Mouse (Mus musculus) heart, embryonic 14.5 days (tissue): ENCODE results near the gene Ubac1. TPM values are rescaled to one million over a fixed set of nuclear protein-coding genes. Genes with fewer than 3 reads are reported as not detected.

Source experiments
- ATAC-seq: fragments of 200-750 bp; cut with Nextera tagmentation; 2 replicates; pipeline ENCODE4 v1.8.0; 2017; ENCODE audit warnings: low read depth, moderate TSS enrichment; ENCODE audit not compliant: insufficient number of reproducible peaks, insufficient read depth, low FRiP score
- H3K27ac ChIP-seq, 2 experiments: fragments of 200-500 bp in 1 of 2; fragments of 300-500 bp in 1 of 2; sonication (generic) in 1 of 2; replicated peaks in 1 of 2; 2 replicates each; pipeline ENCODE4 v1.5.1; 2012 to 2014; ENCODE audit warnings: low read depth in 2 of 2, low read length in 2 of 2, control low read depth in 1 of 2, mild to moderate bottlenecking in 1 of 2, mixed read lengths in 1 of 2; ENCODE audit not compliant: control insufficient read depth in 1 of 2, insufficient read depth in 1 of 2
- H3K27me3 ChIP-seq: fragments of 300-500 bp; sonication (generic); 2 replicates; pipeline ENCODE4 v1.6.1; 2014; ENCODE audit warnings: mild to moderate bottlenecking, low read length, control low read depth; ENCODE audit not compliant: control insufficient read depth, insufficient read depth
- H3K36me3 ChIP-seq: fragments of 300-500 bp; sonication (generic); 2 replicates; pipeline ENCODE4 v1.6.1; 2014; ENCODE audit warnings: mild to moderate bottlenecking, control low read depth, low read length, mixed read lengths; ENCODE audit not compliant: control insufficient read depth, insufficient read depth
- H3K4me1 ChIP-seq, 2 experiments: fragments of 200-500 bp in 1 of 2; fragments of 300-500 bp in 1 of 2; sonication (generic) in 1 of 2; 2 replicates each; pipeline ENCODE4 v1.6.1; 2012 to 2014; ENCODE audit warnings: low read length in 2 of 2, control low read depth in 1 of 2, mixed read lengths in 1 of 2; ENCODE audit not compliant: control insufficient read depth in 2 of 2, insufficient read depth in 2 of 2
- H3K4me2 ChIP-seq: fragments of 300-500 bp; sonication (generic); 2 replicates; pipeline ENCODE4 v1.6.1; 2014; ENCODE audit warnings: mild to moderate bottlenecking, low read length
- H3K4me3 ChIP-seq, 2 experiments: fragments of 200-500 bp in 1 of 2; fragments of 300-500 bp in 1 of 2; sonication (generic) in 1 of 2; 2 replicates each; pipeline ENCODE4 v1.5.1; 2012 to 2014; ENCODE audit warnings: low read length in 2 of 2, mild to moderate bottlenecking in 2 of 2, control low read depth in 1 of 2, low read depth in 1 of 2, moderate library complexity in 1 of 2; ENCODE audit not compliant: control insufficient read depth in 1 of 2, insufficient read depth in 1 of 2
- H3K9ac ChIP-seq: fragments of 300-500 bp; sonication (generic); 2 replicates; pipeline ENCODE4 v1.6.1; 2014; ENCODE audit warnings: mild to moderate bottlenecking, low read length
- H3K9me3 ChIP-seq: fragments of 300-500 bp; sonication (generic); 2 replicates; pipeline ENCODE4 v1.6.1; 2016; ENCODE audit warnings: low read length, control low read depth; ENCODE audit not compliant: control insufficient read depth
- WGBS: fragments of 180-500 bp; shearing (Covaris S2); extraction: QIAGEN DNeasy Blood & Tissue Kit; methylation state at CpG from one replicate; pipeline ENCODE4 v1.1.7; 2014; 5-methylcytosine and 5-hydroxymethylcytosine counted together
- polyA plus RNA-seq: library from polyadenylated mRNA; unstranded; fragments of >200 nt; fragmentation: Nextera tagmentation; extraction: Ambion mirVana; gene quantifications from 2 replicates; pipeline ENCODE4 v1.2.1, GENCODE M21; 2014

Gene Ubac1
- polyA plus RNA-seq, 1 experiment from 2014 or later: 113 TPM

DNA sequence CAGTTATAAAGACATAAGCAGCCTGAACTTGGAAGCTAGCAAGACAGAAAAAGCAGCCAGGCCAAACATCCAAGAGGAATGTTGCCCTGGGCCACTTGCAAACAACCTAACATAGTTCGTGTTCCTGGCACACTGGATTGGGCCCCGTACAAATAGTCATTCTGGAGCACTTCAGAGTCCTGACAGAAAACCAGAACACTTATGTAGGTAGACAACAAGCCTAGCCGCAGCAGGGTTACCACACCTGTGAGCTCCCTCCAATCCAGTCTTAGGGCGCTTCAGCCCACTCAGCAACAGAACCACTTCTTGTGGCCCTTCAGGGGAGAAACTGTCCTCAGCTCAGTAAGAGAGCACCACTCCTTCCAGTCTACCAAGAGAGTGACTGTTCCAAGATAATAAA lies 52.2 kb downstream of the Ubac1 start:
- Histone ChIP-seq H3K9ac (no peak overlapping the region), H3K27me3 (no peaks in the 10 kb centered on the region), H3K4me3 (no peak overlapping the region), H3K27ac (no peak overlapping the region; a peak in 1 of 4 replicates), H3K4me1 (peaks cover 12 to 37% of the 10 kb centered on the region in 2 experiments), H3K9me3 (no peaks in the 10 kb centered on the region), H3K36me3 (peaks cover 33% of the 10 kb centered on the region), H3K4me2 (no peak overlapping the region)
- no peak for ATAC-seq
- WGBS: 68% methylated on average over 4 of the region's 4 CpGs

DNA sequence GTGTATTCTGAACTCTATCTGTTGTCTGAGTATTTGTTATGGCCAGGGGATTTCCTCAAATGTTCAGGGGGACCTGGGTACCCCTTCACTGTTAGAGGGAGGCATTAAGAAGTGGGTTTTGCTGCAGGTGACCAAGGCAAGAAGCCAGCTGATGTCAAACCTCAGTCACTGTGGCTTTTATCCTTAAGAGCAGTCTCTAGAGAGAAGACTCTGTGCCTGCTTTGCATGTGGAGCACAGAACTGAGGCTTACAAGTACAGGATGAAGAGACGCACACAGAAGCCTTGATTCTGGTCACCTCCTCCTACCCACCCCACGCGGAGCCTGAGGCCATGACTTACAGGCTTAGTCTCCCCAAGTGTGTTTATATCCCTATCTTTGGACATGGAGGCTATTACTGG lies 72.3 kb downstream of the Ubac1 start:
- H3K4me2 ChIP-seq: no peak overlapping the region
- H3K4me1 ChIP-seq: no peaks in the 10 kb centered on the region
- H3K27me3 ChIP-seq: no peaks in the 10 kb centered on the region
- H3K9ac ChIP-seq: no peak overlapping the region
- no peaks in the 10 kb centered on the region for H3K9me3 ChIP-seq
- 91% methylated on average over 3 of the region's 3 CpGs for WGBS
- no peak overlapping the region for H3K27ac ChIP-seq
- no peak for ATAC-seq
- H3K36me3 ChIP-seq: peaks cover 66% of the 10 kb centered on the region
- H3K4me3 ChIP-seq: no peak overlapping the region

Other genes with a start within 250 kb of the Ubac1 start
- not detected in 2 replicates for gene Lcn11, start 244.7 kb downstream of the Ubac1 start, polyA plus RNA-seq
- gene Gm13539, start 239.5 kb downstream of the Ubac1 start, polyA plus RNA-seq: not detected in 2 replicates
- not detected in 2 replicates for gene Glt6d1, start 205.9 kb downstream of the Ubac1 start, polyA plus RNA-seq
- not detected in 2 replicates for gene Lcn9, start 198.6 kb downstream of the Ubac1 start, polyA plus RNA-seq
- not detected in 2 replicates for gene Sohlh1, start 174.5 kb downstream of the Ubac1 start, polyA plus RNA-seq
- 0.23 TPM in 1 of 2 replicates, not detected in the other for gene Kcnt1, start 158.0 kb downstream of the Ubac1 start, polyA plus RNA-seq
- 15.5 and 18.6 TPM in 2 replicates for gene Camsap1, start 38.5 kb downstream of the Ubac1 start, polyA plus RNA-seq
- gene Nacc2, start 101.5 kb upstream of the Ubac1 start, polyA plus RNA-seq: 6.2 and 6.9 TPM in 2 replicates
- gene Lhx3, start 186.5 kb upstream of the Ubac1 start, polyA plus RNA-seq: 0.09 TPM in 1 of 2 replicates, not detected in the other
- 10.4 and 11.8 TPM in 2 replicates for gene Qsox2, start 215.8 kb upstream of the Ubac1 start, polyA plus RNA-seq